Mouse (Mus musculus): Measurements from ENCODE around the gene Olfr809. TPM values are rescaled to one million over a fixed set of nuclear protein-coding genes. Genes with fewer than 3 reads are reported as not detected.

The Olfr809 gene
- not detected in 2 replicates for polyA plus RNA-seq (2012; rRNA removed)

- TF ChIP-seq POLR2A (IDR thresholded peaks at IDR 0.05; ENCODE audit: borderline replicate concordance, insufficient read depth, low read length) (no peak), CTCF (IDR thresholded peaks at IDR 0.05; ENCODE audit: borderline replicate concordance, insufficient read depth, low read depth, low read length) (no peak)
- Histone ChIP-seq H3K27me3 (ENCODE audit: control insufficient read depth, insufficient read depth, low read length) (no peaks in the 10 kb centered on the region), H3K27ac (ENCODE audit: insufficient read depth, low read length) (no peak within 1 kb of the TSS), H3K4me3 (replicated peaks; ENCODE audit: insufficient read depth, low read depth, low read length) (no peak within 1 kb of the TSS), H3K4me1 (ENCODE audit: control insufficient read depth, insufficient read depth, low read length) (no peaks in the 10 kb centered on the region)
- DNase-seq = no peak
Observed at GRCm38 (mm10) chr10:129774338-129774737, at the start of gene Olfr809. TSS of gene Olfr809 (plus strand) at chr10:129774638.

- Histone ChIP-seq H3K4me3 (replicated peaks; ENCODE audit: insufficient read depth, low read depth, low read length) (no peak within 1 kb of the TSS), H3K27ac (ENCODE audit: insufficient read depth, low read length) (no peak within 1 kb of the TSS), H3K4me1 (ENCODE audit: control insufficient read depth, insufficient read depth, low read length) (no peaks in the 10 kb centered on the region), H3K27me3 (ENCODE audit: control insufficient read depth, insufficient read depth, low read length) (no peaks in the 10 kb centered on the region)
- WGBS = 97% methylated on average over 2 of the region's 2 CpGs
- no peak for TF ChIP-seq CTCF (IDR thresholded peaks at IDR 0.05; ENCODE audit: borderline replicate concordance, insufficient read depth, low read depth, low read length)
- TF ChIP-seq POLR2A (IDR thresholded peaks at IDR 0.05; ENCODE audit: borderline replicate concordance, insufficient read depth, low read length) = no peak
- DNase-seq = no peak
Observed at GRCm38 (mm10) chr10:129729275-129729674, 45.2 kb upstream of the Olfr809 start, which contains the start of gene Olfr805. TSS of gene Olfr805 (minus strand) at chr10:129729375.

GRCm38 (mm10) chr10:129741821-129742220 is 32.6 kb upstream of the Olfr809 start, which contains the start of gene Olfr806:
TSS of gene Olfr806 (minus strand) at chr10:129741921.
- Histone ChIP-seq H3K27ac (ENCODE audit: insufficient read depth, low read length) (no peak within 1 kb of the TSS), H3K4me3 (replicated peaks; ENCODE audit: insufficient read depth, low read depth, low read length) (no peak within 1 kb of the TSS), H3K27me3 (ENCODE audit: control insufficient read depth, insufficient read depth, low read length) (no peaks in the 10 kb centered on the region), H3K4me1 (ENCODE audit: control insufficient read depth, insufficient read depth, low read length) (no peaks in the 10 kb centered on the region)
- no peak for DNase-seq
- TF ChIP-seq CTCF (IDR thresholded peaks at IDR 0.05; ENCODE audit: borderline replicate concordance, insufficient read depth, low read depth, low read length) = no peak

- TF ChIP-seq CTCF (IDR thresholded peaks at IDR 0.05; ENCODE audit: borderline replicate concordance, insufficient read depth, low read depth, low read length) (no peak), POLR2A (IDR thresholded peaks at IDR 0.05; ENCODE audit: borderline replicate concordance, insufficient read depth, low read length) (no peak)
- 83% methylated on average over 1 of the region's 1 CpGs for WGBS
Observed at GRCm38 (mm10) chr10:129757693-129758092, 16.7 kb upstream of the Olfr809 start, which contains the start of gene Olfr807. TSS of gene Olfr807 (minus strand) at chr10:129757793.

GRCm38 (mm10) chr10:129765182-129765581 is 9.3 kb upstream of the Olfr809 start, which contains the start of gene Olfr808:
TSS of gene Olfr808 (plus strand) at chr10:129765482.
- H3K27me3 ChIP-seq (ENCODE audit: control insufficient read depth, insufficient read depth, low read length) = no peaks in the 10 kb centered on the region
- 97% methylated on average over 1 of the region's 1 CpGs for WGBS
- H3K4me1 ChIP-seq (ENCODE audit: control insufficient read depth, insufficient read depth, low read length) = no peaks in the 10 kb centered on the region
- H3K27ac ChIP-seq (ENCODE audit: insufficient read depth, low read length) = no peak within 1 kb of the TSS
- TF ChIP-seq CTCF (IDR thresholded peaks at IDR 0.05; ENCODE audit: borderline replicate concordance, insufficient read depth, low read depth, low read length) = no peak
- TF ChIP-seq POLR2A (IDR thresholded peaks at IDR 0.05; ENCODE audit: borderline replicate concordance, insufficient read depth, low read length) = no peak
- DNase-seq = no peak
- no peak within 1 kb of the TSS for H3K4me3 ChIP-seq (replicated peaks; ENCODE audit: insufficient read depth, low read depth, low read length)

More at GRCm38 (mm10) chr10:129757693-129758092, 16.7 kb upstream of the Olfr809 start, which contains the start of gene Olfr807:
- Histone ChIP-seq H3K4me1 (ENCODE audit: control insufficient read depth, insufficient read depth, low read length) (no peaks in the 10 kb centered on the region), H3K27ac (ENCODE audit: insufficient read depth, low read length) (no peak within 1 kb of the TSS), H3K27me3 (ENCODE audit: control insufficient read depth, insufficient read depth, low read length) (no peaks in the 10 kb centered on the region), H3K4me3 (replicated peaks; ENCODE audit: insufficient read depth, low read depth, low read length) (no peak within 1 kb of the TSS)
- no peak for DNase-seq

DNA sequence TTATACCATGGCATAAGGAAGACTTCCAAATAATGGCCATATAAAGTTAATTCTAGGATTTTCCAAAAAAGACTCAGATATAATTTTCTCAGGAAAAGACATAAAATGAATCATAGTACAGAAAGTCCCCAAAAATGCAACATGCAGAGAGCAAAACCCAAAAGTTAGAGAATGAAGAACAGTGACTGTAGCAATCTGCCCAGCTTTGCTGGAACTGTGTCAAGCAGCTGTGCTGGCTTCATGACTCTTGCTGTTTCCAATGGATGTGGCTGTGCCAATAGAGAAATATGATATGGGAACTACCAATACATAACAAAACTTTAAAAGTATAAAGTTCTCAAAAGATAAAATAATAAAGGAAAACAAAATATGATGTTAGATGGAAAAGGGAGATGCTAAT is 3.7 kb downstream of the Olfr809 start:
- Histone ChIP-seq H3K4me3 (replicated peaks; ENCODE audit: insufficient read depth, low read depth, low read length) (no peak overlapping the region), H3K27me3 (ENCODE audit: control insufficient read depth, insufficient read depth, low read length) (no peaks in the 10 kb centered on the region), H3K4me1 (ENCODE audit: control insufficient read depth, insufficient read depth, low read length) (no peaks in the 10 kb centered on the region), H3K27ac (ENCODE audit: insufficient read depth, low read length) (no peak overlapping the region)
- TF ChIP-seq POLR2A (IDR thresholded peaks at IDR 0.05; ENCODE audit: borderline replicate concordance, insufficient read depth, low read length) (no peak), CTCF (IDR thresholded peaks at IDR 0.05; ENCODE audit: borderline replicate concordance, insufficient read depth, low read depth, low read length) (no peak)
- DNase-seq = no peak

DNA sequence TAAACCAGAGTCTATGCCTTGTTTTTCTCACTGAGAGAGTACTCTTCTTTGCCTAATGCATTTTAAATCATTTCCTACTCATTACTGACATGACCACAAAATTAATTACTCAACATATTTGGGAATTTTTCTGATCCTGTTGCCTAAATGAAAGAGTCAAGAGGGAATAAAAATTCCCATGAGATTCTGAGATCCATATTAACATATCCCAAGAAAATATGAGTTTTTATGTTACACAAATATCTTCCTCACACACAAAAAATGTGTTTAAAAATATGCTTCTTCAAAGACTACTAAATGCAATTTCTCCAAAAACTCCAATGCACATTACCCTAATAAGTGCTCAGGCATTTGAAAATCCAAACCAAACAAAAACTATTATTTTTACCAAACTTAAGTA is 20.4 kb downstream of the Olfr809 start, which contains the start of gene Olfr810:
Gene Olfr810 (minus strand): TSS at position 101 of the 400 bp plus-strand sequence.
- Histone ChIP-seq H3K4me3 (replicated peaks; ENCODE audit: insufficient read depth, low read depth, low read length) (no peak within 1 kb of the TSS), H3K27ac (ENCODE audit: insufficient read depth, low read length) (no peak within 1 kb of the TSS), H3K27me3 (ENCODE audit: control insufficient read depth, insufficient read depth, low read length) (no peaks in the 10 kb centered on the region), H3K4me1 (ENCODE audit: control insufficient read depth, insufficient read depth, low read length) (no peaks in the 10 kb centered on the region)
- TF ChIP-seq POLR2A (IDR thresholded peaks at IDR 0.05; ENCODE audit: borderline replicate concordance, insufficient read depth, low read length) = no peak
- no peak for TF ChIP-seq CTCF (IDR thresholded peaks at IDR 0.05; ENCODE audit: borderline replicate concordance, insufficient read depth, low read depth, low read length)
- no peak for DNase-seq

GRCm38 (mm10) chr10:129804296-129804695 is 29.9 kb downstream of the Olfr809 start, which contains the start of gene Olfr811:
TSS of gene Olfr811 (minus strand) at chr10:129804396.
- Histone ChIP-seq H3K4me1 (ENCODE audit: control insufficient read depth, insufficient read depth, low read length) (no peaks in the 10 kb centered on the region), H3K4me3 (replicated peaks; ENCODE audit: insufficient read depth, low read depth, low read length) (no peak within 1 kb of the TSS), H3K27ac (ENCODE audit: insufficient read depth, low read length) (no peak within 1 kb of the TSS), H3K27me3 (ENCODE audit: control insufficient read depth, insufficient read depth, low read length) (no peaks in the 10 kb centered on the region)
- TF ChIP-seq CTCF (IDR thresholded peaks at IDR 0.05; ENCODE audit: borderline replicate concordance, insufficient read depth, low read depth, low read length) (no peak), POLR2A (IDR thresholded peaks at IDR 0.05; ENCODE audit: borderline replicate concordance, insufficient read depth, low read length) (no peak)
- DNase-seq = no peak
- 82% methylated on average over 4 of the region's 4 CpGs for WGBS

Other genes starting within 250 kb of the Olfr809 start
- not detected in 2 replicates for gene Olfr792, start 235.5 kb upstream of the Olfr809 start, polyA plus RNA-seq (2012; rRNA removed)
- not detected in 2 replicates for gene Olfr794, start 207.0 kb upstream of the Olfr809 start, polyA plus RNA-seq (2012; rRNA removed)
- gene Olfr796, start 162.1 kb upstream of the Olfr809 start, polyA plus RNA-seq (2012; rRNA removed) = not detected in 2 replicates
- gene Olfr798, start 146.7 kb upstream of the Olfr809 start, polyA plus RNA-seq (2012; rRNA removed) = not detected in 2 replicates
- not detected in 2 replicates for gene Olfr799, start 137.2 kb upstream of the Olfr809 start, polyA plus RNA-seq (2012; rRNA removed)
- not detected in 2 replicates for gene Olfr800, start 116.9 kb upstream of the Olfr809 start, polyA plus RNA-seq (2012; rRNA removed)
- gene Olfr801, start 100.8 kb upstream of the Olfr809 start, polyA plus RNA-seq (2012; rRNA removed) = not detected in 2 replicates
- not detected in 2 replicates for gene Olfr802, start 86.5 kb upstream of the Olfr809 start, polyA plus RNA-seq (2012; rRNA removed)
- gene Olfr803, start 80.4 kb upstream of the Olfr809 start, polyA plus RNA-seq (2012; rRNA removed) = not detected in 2 replicates
- gene Olfr804, start 71.4 kb upstream of the Olfr809 start, polyA plus RNA-seq (2012; rRNA removed) = not detected in 2 replicates
- not detected in 2 replicates for gene Olfr805, start 45.3 kb upstream of the Olfr809 start, polyA plus RNA-seq (2012; rRNA removed)
- not detected in 2 replicates for gene Olfr806, start 32.7 kb upstream of the Olfr809 start, polyA plus RNA-seq (2012; rRNA removed)
- not detected in 2 replicates for gene Olfr807, start 16.8 kb upstream of the Olfr809 start, polyA plus RNA-seq (2012; rRNA removed)
- not detected in 2 replicates for gene Olfr808, start 9.2 kb upstream of the Olfr809 start, polyA plus RNA-seq (2012; rRNA removed)
- gene Olfr810, start 20.3 kb downstream of the Olfr809 start, polyA plus RNA-seq (2012; rRNA removed) = not detected in 2 replicates
- not detected in 2 replicates for gene Olfr811, start 29.8 kb downstream of the Olfr809 start, polyA plus RNA-seq (2012; rRNA removed)
- not detected in 2 replicates for gene Olfr812, start 71.5 kb downstream of the Olfr809 start, polyA plus RNA-seq (2012; rRNA removed)
- not detected in 2 replicates for gene Olfr813, start 80.7 kb downstream of the Olfr809 start, polyA plus RNA-seq (2012; rRNA removed)
- not detected in 2 replicates for gene Olfr814, start 105.2 kb downstream of the Olfr809 start, polyA plus RNA-seq (2012; rRNA removed)
- gene Olfr815, start 131.2 kb downstream of the Olfr809 start, polyA plus RNA-seq (2012; rRNA removed) = not detected in 2 replicates
- not detected in 2 replicates for gene Olfr816, start 141.0 kb downstream of the Olfr809 start, polyA plus RNA-seq (2012; rRNA removed)
- not detected in 2 replicates for gene Olfr818, start 174.5 kb downstream of the Olfr809 start, polyA plus RNA-seq (2012; rRNA removed)
- gene Olfr819, start 192.6 kb downstream of the Olfr809 start, polyA plus RNA-seq (2012; rRNA removed) = not detected in 2 replicates
- not detected in 2 replicates for gene Olfr247, start 201.5 kb downstream of the Olfr809 start, polyA plus RNA-seq (2012; rRNA removed)
- not detected in 2 replicates for gene Gm10310, start 210.4 kb downstream of the Olfr809 start, polyA plus RNA-seq (2012; rRNA removed)
- not detected in 2 replicates for gene Olfr820, start 238.0 kb downstream of the Olfr809 start, polyA plus RNA-seq (2012; rRNA removed)

Data from cerebellum, adult 2 months (tissue).